Mouse (Mus musculus) embryo, embryonic 11.5 days (tissue): Measurements from ENCODE around the gene Doc2g.

Source experiments
- DNase-seq: peaks from one replicate; pipeline ENCODE4 v3.0.0-alpha.2; 2012; ENCODE audit warnings: low read depth, low spot score

Gene Doc2g

GRCm38 (mm10) chr19:3990804-3991203 is 12.3 kb upstream of the Doc2g start:
- no peak for DNase-seq

- no peak for DNase-seq
Observed at GRCm38 (mm10) chr19:3991562-3991961, 11.6 kb upstream of the Doc2g start.

- DNase-seq, result no peak
Observed at GRCm38 (mm10) chr19:3991966-3992365, 11.1 kb upstream of the Doc2g start.

- no peak for DNase-seq
Observed at GRCm38 (mm10) chr19:3992416-3992815, 10.7 kb upstream of the Doc2g start, which contains the start of gene Tbx10. TSS of gene Tbx10 (plus strand) at chr19:3992752.

- DNase-seq, result no peak
Observed at GRCm38 (mm10) chr19:3994932-3995331, 8.2 kb upstream of the Doc2g start.

- DNase-seq, result no peak
Observed at GRCm38 (mm10) chr19:3995505-3995904, 7.6 kb upstream of the Doc2g start.

- DNase-seq, result no peak
Observed at GRCm38 (mm10) chr19:3996106-3996505, 7.0 kb upstream of the Doc2g start.

GRCm38 (mm10) chr19:3996747-3997146 is 6.4 kb upstream of the Doc2g start:
- DNase-seq, result no peak

- DNase-seq, result no peak
Observed at GRCm38 (mm10) chr19:3997231-3997630, 5.9 kb upstream of the Doc2g start.

GRCm38 (mm10) chr19:3998335-3998734 is 4.8 kb upstream of the Doc2g start:
- no peak for DNase-seq

- no peak for DNase-seq
Observed at GRCm38 (mm10) chr19:3999121-3999730, 3.9 kb upstream of the Doc2g start.

- peak; percentile 96 for DNase-seq
Observed at GRCm38 (mm10) chr19:4000119-4000900, 2.8 kb upstream of the Doc2g start, which contains the start of the genes Nudt8 and Gm49405. TSS of gene Nudt8 (plus strand) at chr19:4000580. TSS of gene Gm49405 (plus strand) at chr19:4000626.

- no peak for DNase-seq
Observed at GRCm38 (mm10) chr19:4000949-4001525, 2.1 kb upstream of the Doc2g start.

GRCm38 (mm10) chr19:4001752-4002151 is 1.4 kb upstream of the Doc2g start:
- no peak for DNase-seq

- no peak for DNase-seq
Observed at GRCm38 (mm10) chr19:4003641-4004040, 528 bp downstream of the Doc2g start.

GRCm38 (mm10) chr19:4004331-4004730 is 1.2 kb downstream of the Doc2g start:
- DNase-seq, result no peak

- DNase-seq, result no peak
Observed at GRCm38 (mm10) chr19:4005091-4005490, 2.0 kb downstream of the Doc2g start.

- no peak for DNase-seq
Observed at GRCm38 (mm10) chr19:4005971-4006370, 2.9 kb downstream of the Doc2g start.

GRCm38 (mm10) chr19:4011086-4011485 is 8.0 kb downstream of the Doc2g start:
- no peak for DNase-seq

- DNase-seq, result peak; percentile 97
Observed at GRCm38 (mm10) chr19:4012432-4013022, 9.4 kb downstream of the Doc2g start, which contains the start of gene Ndufv1. TSS of gene Ndufv1 (minus strand) at chr19:4012806.

- DNase-seq, result no peak
Observed at GRCm38 (mm10) chr19:4013066-4013465, 10.0 kb downstream of the Doc2g start.

- DNase-seq, result no peak
Observed at GRCm38 (mm10) chr19:4014802-4015201, 11.7 kb downstream of the Doc2g start.
